Mouse (Mus musculus) embryo, embryonic 10.5 days (tissue): ENCODE data around the gene Tbc1d22a.
"Not testable (repeated sequence)": the region's sequence is repeated elsewhere in the genome, so short reads cannot be mapped to it uniquely, and the experiment has no call there.

ENCODE experiments used
- DNase-seq: peaks from one replicate; pipeline ENCODE4 v3.0.0-alpha.2; 2015; ENCODE audit warnings: low spot score

Gene Tbc1d22a

GRCm38 (mm10) chr15:86203942-86204561 is 10.2 kb upstream of the Tbc1d22a start:
- peak; percentile 60 for DNase-seq

DNA sequence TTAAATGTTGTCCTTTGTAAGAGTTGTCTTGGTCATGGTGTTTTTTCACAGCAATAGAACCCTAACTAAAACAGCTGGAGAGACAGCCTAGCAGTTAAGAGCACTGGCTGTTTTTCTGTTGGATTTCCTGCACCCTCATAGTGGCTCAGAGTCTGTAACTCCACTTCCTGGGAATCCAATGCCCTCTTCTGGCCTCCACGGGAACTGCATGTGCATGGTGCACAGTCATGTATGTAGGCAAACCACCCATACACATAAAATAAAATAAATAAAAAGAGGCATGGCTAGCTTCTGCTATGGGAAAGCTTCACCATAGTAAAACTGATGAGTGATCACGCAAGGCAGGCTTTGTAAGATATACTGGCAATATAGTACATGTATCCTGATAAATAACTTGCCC is 9.0 kb upstream of the Tbc1d22a start:
- peak; percentile 56 for DNase-seq

DNA sequence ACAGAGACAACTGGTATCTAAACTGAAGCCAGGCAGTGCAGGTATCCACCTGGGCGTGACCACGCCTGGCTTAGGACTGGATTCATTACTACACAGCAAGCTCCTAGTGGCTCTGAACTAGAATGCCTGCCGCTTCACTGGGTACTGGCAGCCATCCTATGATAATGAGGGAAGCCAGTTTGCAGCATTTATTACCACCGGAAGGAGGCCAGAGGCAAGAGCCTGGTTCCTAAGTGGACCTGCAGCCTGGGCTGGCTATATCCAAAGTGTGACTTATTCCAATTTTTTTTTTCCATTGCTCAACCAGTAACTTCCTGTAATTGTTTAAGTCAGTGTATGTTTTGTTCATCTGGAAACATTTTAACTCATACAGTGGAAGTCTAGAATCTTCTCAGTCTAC is 7.9 kb upstream of the Tbc1d22a start:
- DNase-seq, result no peak

- not testable (repeated sequence) for DNase-seq
Measured at GRCm38 (mm10) chr15:86212193-86212592, 2.1 kb upstream of the Tbc1d22a start.

- no peak for DNase-seq
Measured at GRCm38 (mm10) chr15:86214549-86215201, 416 bp downstream of the Tbc1d22a start.

DNA sequence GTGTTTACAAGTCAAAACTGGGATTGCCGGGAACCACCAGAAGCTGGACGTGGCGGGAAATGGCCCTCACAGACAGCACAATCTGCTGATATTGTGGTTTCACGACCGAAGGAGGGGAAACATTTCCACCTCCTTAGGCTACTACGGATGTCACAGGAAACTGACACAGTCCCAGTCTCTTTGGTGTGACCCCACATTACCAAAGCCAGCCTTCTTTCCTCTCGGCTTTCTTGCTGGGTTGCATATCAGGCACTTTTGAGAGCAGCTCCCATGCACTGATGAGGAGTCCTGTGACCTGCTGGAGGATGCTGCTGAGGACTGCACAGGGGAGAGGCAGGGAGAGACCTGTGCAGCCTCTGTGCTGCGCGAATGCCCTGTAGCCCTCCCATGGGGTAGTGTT is 2.4 kb downstream of the Tbc1d22a start:
- DNase-seq, result not testable (repeated sequence)

- no peak for DNase-seq
Measured at GRCm38 (mm10) chr15:86219534-86220228, 5.4 kb downstream of the Tbc1d22a start.

- no peak for DNase-seq
Measured at GRCm38 (mm10) chr15:86220229-86220630, 6.0 kb downstream of the Tbc1d22a start.

DNA sequence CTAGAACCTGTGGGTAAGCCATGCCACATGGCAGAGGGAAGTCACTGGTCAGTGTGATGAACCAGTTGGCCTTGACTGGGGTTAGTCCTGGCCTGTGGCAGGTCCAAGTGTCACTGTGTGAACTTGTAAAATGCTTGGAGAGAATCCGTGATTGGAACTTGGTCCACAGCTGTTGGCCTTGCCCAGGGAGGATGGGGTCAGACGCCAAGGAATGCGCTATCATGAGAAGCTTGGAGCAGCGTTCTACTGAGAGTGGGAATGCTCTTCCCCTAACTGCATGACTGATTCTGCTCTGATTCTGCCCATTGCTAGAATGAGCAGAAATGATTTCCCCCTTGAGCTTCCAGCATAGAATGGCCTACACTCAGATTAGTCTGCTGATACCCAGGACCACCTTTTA is 6.5 kb downstream of the Tbc1d22a start:
- DNase-seq, result no peak

DNA sequence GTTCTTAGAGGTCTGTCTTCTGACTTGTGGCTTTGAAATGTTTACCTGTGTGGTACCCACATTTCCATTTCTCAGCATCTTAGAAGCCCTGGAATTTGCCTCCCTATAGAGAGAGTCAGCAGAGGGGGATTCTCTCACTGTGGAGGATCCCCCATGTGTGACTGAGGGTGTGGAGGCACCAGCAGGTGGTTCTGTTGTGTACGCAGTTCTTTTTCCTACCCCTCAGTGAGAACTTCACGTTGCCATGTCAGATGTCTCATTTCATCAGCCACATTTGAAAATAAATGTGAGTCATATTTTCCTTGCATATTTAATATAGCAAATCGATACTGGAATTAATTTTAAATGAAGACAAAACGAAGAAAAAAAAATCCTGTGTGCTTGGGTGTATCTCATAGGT is 7.1 kb downstream of the Tbc1d22a start:
- no peak for DNase-seq

GRCm38 (mm10) chr15:86221901-86222300 is 7.6 kb downstream of the Tbc1d22a start:
- DNase-seq, result not testable (repeated sequence)

DNA sequence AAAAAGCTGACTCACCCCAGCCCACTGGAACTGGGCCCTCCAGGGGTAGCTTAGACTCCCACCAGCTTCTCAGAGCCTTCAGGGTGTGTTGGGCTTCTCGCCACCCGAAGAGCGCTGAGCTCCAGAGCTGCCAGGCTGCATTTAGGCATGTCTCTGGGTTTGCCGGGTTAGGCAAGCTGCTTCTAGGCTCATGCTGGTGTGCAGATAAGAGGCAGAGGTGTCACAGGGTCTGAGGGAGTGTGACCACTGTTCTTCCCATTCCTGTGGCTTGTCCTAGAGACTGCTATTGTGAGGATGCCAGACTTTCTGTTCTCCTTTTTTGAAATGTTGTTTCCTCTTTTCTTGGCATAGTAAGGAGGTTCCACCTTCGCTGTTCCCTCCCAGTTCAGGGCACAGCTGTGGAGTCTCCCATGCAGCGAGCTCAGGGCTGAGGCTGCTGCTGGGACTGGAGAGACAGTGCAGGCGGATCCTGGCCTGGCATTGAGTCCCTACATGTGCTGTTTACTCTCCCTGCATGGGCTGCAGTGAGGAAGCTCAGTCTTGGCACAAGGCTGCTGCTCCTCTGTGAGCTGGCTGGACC is 10.8 kb downstream of the Tbc1d22a start:
- DNase-seq, result no peak

DNA sequence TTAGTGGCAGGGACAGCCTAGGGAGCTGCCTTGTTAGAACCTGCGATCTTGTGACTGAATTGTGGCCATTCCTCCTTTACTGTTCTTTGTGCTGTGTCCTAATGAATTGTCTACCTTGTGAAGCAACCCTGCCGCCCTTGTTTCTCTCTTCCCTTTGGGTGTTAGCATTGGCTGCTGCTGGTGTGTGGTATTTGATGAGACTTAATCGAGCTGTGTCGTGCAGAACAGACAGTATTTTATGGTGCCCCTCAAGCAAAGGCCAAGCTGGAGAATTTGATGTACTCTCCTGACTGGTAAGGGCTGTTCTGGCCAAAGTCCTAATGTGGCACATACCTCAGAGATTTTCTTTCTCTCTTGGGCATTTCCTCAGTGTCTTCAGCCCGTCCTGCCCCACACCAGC is 12.0 kb downstream of the Tbc1d22a start:
- DNase-seq, result no peak

- DNase-seq, result no peak
Measured at GRCm38 (mm10) chr15:86226968-86227367, 12.7 kb downstream of the Tbc1d22a start.

- DNase-seq, result peak; percentile 62
Measured at GRCm38 (mm10) chr15:86228186-86228585, 13.9 kb downstream of the Tbc1d22a start.

DNA sequence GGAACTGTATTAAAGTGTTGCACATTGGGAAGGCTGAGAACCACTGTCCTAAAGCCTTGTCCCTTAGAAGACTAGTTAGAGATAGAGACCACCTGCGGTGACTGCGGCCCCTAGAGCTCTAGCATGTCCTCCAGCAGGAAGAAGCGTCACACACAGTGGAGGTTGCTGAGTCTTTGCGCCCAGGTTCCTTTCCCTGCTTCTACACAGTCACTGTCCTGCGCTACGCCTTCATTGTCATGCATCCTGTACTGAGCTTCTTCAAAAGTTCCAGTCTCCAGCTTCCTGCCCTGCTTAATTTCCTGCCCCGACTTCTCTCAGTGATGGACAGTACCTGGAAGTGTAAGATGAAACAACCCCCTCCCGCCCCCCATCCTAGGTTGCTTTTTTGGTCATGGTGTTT is 14.8 kb downstream of the Tbc1d22a start:
- no peak for DNase-seq

GRCm38 (mm10) chr15:86229623-86230022 is 15.4 kb downstream of the Tbc1d22a start:
- DNase-seq, result no peak

- no peak for DNase-seq
Measured at GRCm38 (mm10) chr15:86231170-86231569, 16.9 kb downstream of the Tbc1d22a start.

GRCm38 (mm10) chr15:86231831-86232512 is 17.7 kb downstream of the Tbc1d22a start:
- no peak for DNase-seq

GRCm38 (mm10) chr15:86234001-86234400 is 19.7 kb downstream of the Tbc1d22a start:
- no peak for DNase-seq

DNA sequence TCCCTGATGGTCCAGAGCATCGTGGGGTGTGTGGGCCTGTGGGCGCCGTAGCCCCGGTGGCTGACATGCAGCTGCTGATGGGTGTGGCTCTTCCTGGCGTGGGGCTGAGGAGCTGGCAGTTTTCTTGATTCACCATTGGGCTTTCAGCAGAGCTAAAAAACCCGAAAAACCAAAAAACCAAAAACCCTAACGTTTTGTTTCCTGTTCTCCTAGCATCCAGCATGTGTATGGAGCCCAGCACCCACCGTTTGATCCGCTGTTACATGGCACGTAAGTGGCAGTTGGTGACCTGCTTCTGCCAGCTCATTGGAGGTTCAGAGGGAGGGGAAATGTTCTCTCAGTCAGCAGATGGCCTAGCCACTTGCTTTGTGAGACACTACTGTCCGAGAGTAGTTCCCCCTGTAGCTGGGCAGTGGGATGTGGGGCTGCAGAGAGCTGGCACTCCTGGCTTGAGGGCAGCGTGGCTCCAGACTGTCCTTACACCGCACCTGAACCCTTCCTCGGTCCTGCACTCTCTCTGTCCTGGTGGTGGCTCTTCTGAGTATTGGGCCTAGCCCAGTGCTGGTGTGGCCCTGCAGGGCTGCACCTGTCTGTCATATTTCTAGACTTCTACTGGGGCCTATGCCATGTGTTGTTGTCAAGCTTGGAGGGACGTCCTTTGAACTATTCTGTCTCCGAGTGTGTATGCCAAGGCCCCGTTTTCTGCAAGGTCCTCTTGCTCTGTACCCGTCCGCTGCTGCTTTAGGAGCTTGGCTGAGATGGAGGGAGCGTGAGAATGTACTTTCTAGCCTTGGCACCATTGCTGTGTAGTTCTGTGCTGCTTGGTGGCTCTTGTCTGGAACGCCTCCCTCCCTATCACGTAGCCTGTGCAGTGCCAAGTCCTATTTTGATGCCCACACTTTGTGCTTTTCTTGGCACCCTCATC is 20.5 kb downstream of the Tbc1d22a start:
- DNase-seq, result no peak
